Mouse (Mus musculus) liver (tissue): ENCODE data around the gene A2m.

Experiments used
- DNase-seq: peaks from one replicate; pipeline ENCODE4 v3.0.0-alpha.2; 2020; ENCODE audit warnings: mixed read lengths

The A2m gene

GRCm38 (mm10) chr6:121635076-121635475 is at the start of gene A2m:
A2m (plus strand) TSS chr6:121635376.
- DNase-seq: no peak

GRCm38 (mm10) chr6:121590131-121590530 is 45.0 kb upstream of the A2m start:
- DNase-seq: no peak

- no peak for DNase-seq
These were observed 34.2 kb upstream of the A2m start for GRCm38 (mm10) chr6:121600927-121601326.

- no peak for DNase-seq
These were observed 27.3 kb upstream of the A2m start for GRCm38 (mm10) chr6:121607861-121608260.

- DNase-seq: peak; percentile 11
These were observed 23.4 kb upstream of the A2m start for GRCm38 (mm10) chr6:121611796-121612195.

- no peak for DNase-seq
These were observed 17.7 kb upstream of the A2m start for GRCm38 (mm10) chr6:121617476-121617875.

- DNase-seq: peak; percentile 4
These were observed 12.7 kb upstream of the A2m start for GRCm38 (mm10) chr6:121622525-121622924.

GRCm38 (mm10) chr6:121634520-121634919 is 656 bp upstream of the A2m start:
- DNase-seq: no peak

- peak; percentile 21 for DNase-seq
These were observed 749 bp downstream of the A2m start for GRCm38 (mm10) chr6:121635878-121636371.

- no peak for DNase-seq
These were observed 13.3 kb downstream of the A2m start for GRCm38 (mm10) chr6:121648499-121648898.
